Mouse (Mus musculus) heart, embryonic 14.5 days (tissue): ENCODE results near the gene Shpk. TPM values are rescaled to one million over a fixed set of nuclear protein-coding genes. Genes with fewer than 3 reads are reported as not detected.

Experiments
- ATAC-seq: fragments of 200-750 bp; cut with Nextera tagmentation; 2 replicates; pipeline ENCODE4 v1.8.0; 2017; ENCODE audit warnings: low read depth, moderate TSS enrichment; ENCODE audit not compliant: insufficient number of reproducible peaks, insufficient read depth, low FRiP score
- H3K27ac ChIP-seq, 2 experiments: fragments of 200-500 bp in 1 of 2; fragments of 300-500 bp in 1 of 2; sonication (generic) in 1 of 2; replicated peaks in 1 of 2; 2 replicates each; pipeline ENCODE4 v1.5.1; 2012 to 2014; ENCODE audit warnings: low read depth in 2 of 2, low read length in 2 of 2, control low read depth in 1 of 2, mild to moderate bottlenecking in 1 of 2, mixed read lengths in 1 of 2; ENCODE audit not compliant: control insufficient read depth in 1 of 2, insufficient read depth in 1 of 2
- H3K27me3 ChIP-seq: fragments of 300-500 bp; sonication (generic); 2 replicates; pipeline ENCODE4 v1.6.1; 2014; ENCODE audit warnings: mild to moderate bottlenecking, low read length, control low read depth; ENCODE audit not compliant: control insufficient read depth, insufficient read depth
- H3K36me3 ChIP-seq: fragments of 300-500 bp; sonication (generic); 2 replicates; pipeline ENCODE4 v1.6.1; 2014; ENCODE audit warnings: mild to moderate bottlenecking, control low read depth, low read length, mixed read lengths; ENCODE audit not compliant: control insufficient read depth, insufficient read depth
- H3K4me1 ChIP-seq, 2 experiments: fragments of 200-500 bp in 1 of 2; fragments of 300-500 bp in 1 of 2; sonication (generic) in 1 of 2; 2 replicates each; pipeline ENCODE4 v1.6.1; 2012 to 2014; ENCODE audit warnings: low read length in 2 of 2, control low read depth in 1 of 2, mixed read lengths in 1 of 2; ENCODE audit not compliant: control insufficient read depth in 2 of 2, insufficient read depth in 2 of 2
- H3K4me2 ChIP-seq: fragments of 300-500 bp; sonication (generic); 2 replicates; pipeline ENCODE4 v1.6.1; 2014; ENCODE audit warnings: mild to moderate bottlenecking, low read length
- H3K4me3 ChIP-seq, 2 experiments: fragments of 200-500 bp in 1 of 2; fragments of 300-500 bp in 1 of 2; sonication (generic) in 1 of 2; 2 replicates each; pipeline ENCODE4 v1.5.1; 2012 to 2014; ENCODE audit warnings: low read length in 2 of 2, mild to moderate bottlenecking in 2 of 2, control low read depth in 1 of 2, low read depth in 1 of 2, moderate library complexity in 1 of 2; ENCODE audit not compliant: control insufficient read depth in 1 of 2, insufficient read depth in 1 of 2
- H3K9ac ChIP-seq: fragments of 300-500 bp; sonication (generic); 2 replicates; pipeline ENCODE4 v1.6.1; 2014; ENCODE audit warnings: mild to moderate bottlenecking, low read length
- H3K9me3 ChIP-seq: fragments of 300-500 bp; sonication (generic); 2 replicates; pipeline ENCODE4 v1.6.1; 2016; ENCODE audit warnings: low read length, control low read depth; ENCODE audit not compliant: control insufficient read depth
- WGBS: fragments of 180-500 bp; shearing (Covaris S2); extraction: QIAGEN DNeasy Blood & Tissue Kit; methylation state at CpG from one replicate; pipeline ENCODE4 v1.1.7; 2014; 5-methylcytosine and 5-hydroxymethylcytosine counted together
- polyA plus RNA-seq: library from polyadenylated mRNA; unstranded; fragments of >200 nt; fragmentation: Nextera tagmentation; extraction: Ambion mirVana; gene quantifications from 2 replicates; pipeline ENCODE4 v1.2.1, GENCODE M21; 2014

Shpk gene
- 0.41 and 0.66 TPM in 2 replicates for polyA plus RNA-seq

DNA sequence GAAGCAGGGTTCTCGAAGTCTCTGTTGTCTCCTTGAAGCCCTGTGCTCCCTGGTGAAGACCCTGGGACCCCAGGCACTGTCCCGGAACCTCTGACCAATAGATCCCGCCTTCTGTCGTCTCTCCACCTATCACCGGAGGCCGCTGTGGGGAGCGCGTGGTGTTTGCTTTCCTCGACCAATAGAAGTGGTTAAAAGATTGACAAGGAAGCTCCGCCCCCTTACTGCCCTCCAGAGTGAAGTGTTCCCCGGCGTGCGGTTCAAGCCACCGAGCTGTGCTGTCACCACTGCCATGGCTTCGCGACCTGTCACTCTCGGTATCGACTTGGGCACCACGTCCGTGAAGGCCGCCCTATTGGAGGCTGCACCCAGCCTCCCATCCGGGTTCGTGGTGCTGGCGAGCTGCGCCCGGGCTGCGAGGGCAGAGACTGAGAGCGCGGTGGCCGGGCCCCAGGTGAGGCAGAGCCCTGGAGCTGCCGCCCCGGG, at the start of gene Shpk:
Gene Shpk, plus strand, starts transcription at position 231 of the 483 bp plus-strand sequence.
- Histone ChIP-seq H3K9me3 (no peaks in the 10 kb centered on the region), H3K36me3 (peaks cover 14% of the 10 kb centered on the region; the same call in 1 of the 2 replicates), H3K27ac (peak within 1 kb of the TSS in 1 of 2 experiments; percentile 55; a peak in 1 of 4 replicates), H3K4me3 (peak within 1 kb of the TSS; percentile 55 to 81), H3K9ac (peak within 1 kb of the TSS; percentile 87), H3K4me1 (peaks cover 0 to 8% of the 10 kb centered on the region in 2 experiments; a peak in 2 of 4 replicates), H3K27me3 (no peaks in the 10 kb centered on the region), H3K4me2 (peak within 1 kb of the TSS; percentile 98)
- peak; percentile 98 for ATAC-seq
- WGBS = under 1% methylated on average over 32 of the region's 32 CpGs

DNA sequence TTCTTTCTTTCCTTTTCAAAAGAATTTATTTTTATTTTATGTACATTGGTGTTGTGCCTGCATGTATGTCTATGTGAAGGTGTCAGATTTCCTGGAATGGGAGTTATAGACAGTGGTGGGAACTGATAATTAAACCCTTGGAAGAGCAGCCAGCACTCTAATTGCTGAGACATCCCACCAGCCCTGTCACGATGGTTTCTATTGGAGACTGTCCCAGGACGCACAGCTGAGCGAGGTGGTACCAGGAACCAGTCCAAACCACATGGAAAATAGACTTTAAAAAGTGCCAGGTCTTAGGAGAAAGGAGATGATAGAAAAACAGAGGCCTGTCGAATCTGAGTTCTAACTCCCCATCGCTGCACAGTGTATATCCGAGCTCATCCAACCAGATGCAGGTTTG, 44.2 kb upstream of the Shpk start:
- Histone ChIP-seq H3K9me3 (no peaks in the 10 kb centered on the region), H3K27me3 (peaks cover 14% of the 10 kb centered on the region), H3K36me3 (no peaks in the 10 kb centered on the region), H3K27ac (no peak overlapping the region), H3K9ac (no peak overlapping the region), H3K4me3 (no peak overlapping the region), H3K4me2 (no peak overlapping the region), H3K4me1 (peaks cover 0 to 5% of the 10 kb centered on the region in 2 experiments; a peak in 1 of 4 replicates)
- 70% methylated on average over 6 of the region's 6 CpGs for WGBS
- ATAC-seq = no peak

DNA sequence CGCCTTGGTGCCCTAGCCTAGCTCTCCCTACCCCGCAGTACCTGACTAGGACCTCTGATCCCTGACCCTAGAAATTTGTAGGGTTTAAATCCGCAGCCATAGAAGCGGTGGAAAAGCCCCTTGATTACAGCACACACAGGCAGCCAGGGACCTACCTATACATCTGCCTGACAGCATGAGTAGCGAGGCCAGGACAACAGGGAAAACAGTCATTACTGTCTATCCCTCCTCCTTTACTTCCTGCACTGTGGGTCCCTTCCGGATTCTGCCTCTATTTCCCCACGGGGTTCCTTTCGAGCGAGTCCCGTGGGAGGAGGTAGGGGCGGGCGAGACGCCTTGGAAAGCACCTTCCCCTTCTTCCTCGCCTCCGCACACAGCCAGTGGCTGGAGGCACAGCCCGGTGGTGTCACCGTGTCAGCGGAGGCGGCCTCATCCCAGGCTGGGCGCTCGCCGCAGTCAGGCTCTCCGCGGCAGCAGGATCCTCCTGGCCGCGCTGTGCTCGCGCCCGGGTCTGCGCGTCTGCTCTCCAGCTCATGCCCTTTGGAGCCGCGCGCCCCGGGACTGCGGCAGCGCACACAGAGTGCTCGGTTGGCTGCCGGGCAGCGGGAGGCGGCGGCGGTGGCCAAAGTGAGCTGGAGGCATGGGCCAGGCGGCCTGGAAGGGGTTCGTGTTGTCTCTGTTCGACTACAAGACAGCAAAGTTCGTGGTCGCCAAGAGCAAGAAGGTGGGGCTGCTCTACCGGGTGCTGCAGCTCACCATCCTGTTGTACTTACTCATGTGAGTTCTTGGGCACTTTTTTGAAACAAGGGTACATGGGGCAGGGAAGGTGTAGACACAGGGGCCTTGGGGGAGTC, 39.1 kb upstream of the Shpk start, which contains the start of gene P2rx5:
Gene P2rx5, plus strand, starts transcription at position 465 of the 854 bp plus-strand sequence.
- Histone ChIP-seq H3K9me3 (no peaks in the 10 kb centered on the region), H3K4me1 (peaks cover 3 to 17% of the 10 kb centered on the region in 2 experiments), H3K4me2 (peak within 1 kb of the TSS; percentile 94), H3K27ac (peak within 1 kb of the TSS; percentile 11 to 67; a peak in 3 of 4 replicates), H3K27me3 (peaks cover 16% of the 10 kb centered on the region), H3K4me3 (peak within 1 kb of the TSS; percentile 43 to 55), H3K36me3 (no peaks in the 10 kb centered on the region), H3K9ac (peak within 1 kb of the TSS; percentile 76)
- ATAC-seq = peak; percentile 72
- 3% methylated on average over 49 of the region's 49 CpGs for WGBS

DNA sequence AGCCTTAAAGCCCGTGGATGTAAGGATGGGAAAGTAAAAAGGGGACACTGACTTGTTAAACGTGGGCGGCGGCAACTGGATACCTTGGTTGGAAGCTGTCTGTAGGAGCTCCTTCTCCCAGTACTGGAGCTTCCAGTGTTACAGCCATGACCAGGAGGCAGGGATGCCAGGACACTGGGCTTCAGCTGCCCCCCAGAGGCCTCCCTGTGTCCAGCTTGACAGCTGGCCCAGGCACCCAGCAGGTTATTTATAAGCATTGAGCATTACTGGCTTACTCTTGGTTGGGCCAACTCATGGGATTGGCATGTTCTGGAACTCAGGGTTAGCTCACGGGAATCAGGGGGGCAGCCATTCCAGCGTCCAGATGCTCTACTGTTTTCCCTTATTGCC, 38.5 kb upstream of the Shpk start:
- Histone ChIP-seq H3K9ac (peak overlapping the region; percentile 76), H3K4me2 (peak overlapping the region; percentile 94)

DNA sequence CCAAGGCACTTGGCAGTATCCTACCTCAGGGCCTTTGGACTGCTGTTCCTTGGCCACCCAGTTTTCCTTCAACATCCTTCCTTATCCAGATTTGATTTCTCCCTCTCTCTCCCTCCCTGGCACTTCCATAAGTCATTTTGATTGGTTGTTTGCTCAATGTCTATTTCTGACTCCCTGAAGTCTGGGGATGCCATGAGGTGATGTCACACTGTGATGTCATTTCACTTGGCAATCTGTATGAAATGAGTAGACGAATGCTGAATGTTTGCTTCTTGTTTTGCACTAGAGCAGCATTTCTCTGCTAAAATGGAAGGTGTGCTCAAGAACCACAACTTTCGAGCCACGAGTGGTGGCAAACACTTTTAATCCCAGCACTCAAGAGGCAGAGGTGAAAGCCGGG, 37.6 kb upstream of the Shpk start:
- peak overlapping the region in 1 of 2 experiments; percentile 50; a peak in 1 of 4 replicates for H3K27ac ChIP-seq

More for the DNA sequence above, 38.5 kb upstream of the Shpk start:
- peak overlapping the region; percentile 11 to 67; a peak in 3 of 4 replicates for H3K27ac ChIP-seq
- no peaks in the 10 kb centered on the region for H3K36me3 ChIP-seq
- H3K4me3 ChIP-seq = peak overlapping the region; percentile 43 to 55
- H3K4me1 ChIP-seq = peaks cover 3 to 17% of the 10 kb centered on the region in 2 experiments
- WGBS = 9% methylated on average over 6 of the region's 6 CpGs
- H3K9me3 ChIP-seq = no peaks in the 10 kb centered on the region
- H3K27me3 ChIP-seq = peaks cover 16% of the 10 kb centered on the region
- ATAC-seq = peak; percentile 58

DNA sequence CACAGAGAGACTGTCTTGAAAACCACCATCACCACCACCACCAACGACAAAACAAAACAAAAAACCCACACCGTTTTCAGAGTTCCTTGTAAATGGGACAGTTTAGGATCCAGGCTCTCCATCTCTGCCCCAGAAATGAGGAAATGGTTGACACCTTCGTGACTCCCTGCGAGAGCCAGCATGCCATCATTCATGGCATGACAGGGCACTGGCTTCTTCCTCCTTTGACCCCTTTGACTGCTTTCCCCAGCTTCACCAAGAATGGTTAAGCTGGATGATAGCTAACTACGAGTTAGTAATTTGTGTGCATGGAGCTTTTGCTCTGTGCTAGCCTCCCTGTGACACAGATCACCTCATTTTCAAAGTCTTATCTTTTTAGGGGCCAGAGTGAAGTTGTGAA, 37.0 kb upstream of the Shpk start:
- WGBS = 77% methylated on average over 5 of the region's 5 CpGs
- Histone ChIP-seq H3K27me3 (peaks cover 16% of the 10 kb centered on the region), H3K4me3 (no peak overlapping the region), H3K36me3 (no peaks in the 10 kb centered on the region), H3K4me2 (no peak overlapping the region), H3K9ac (no peak overlapping the region), H3K9me3 (no peaks in the 10 kb centered on the region), H3K4me1 (peaks cover 3 to 20% of the 10 kb centered on the region in 2 experiments), H3K27ac (no peak overlapping the region)
- no peak for ATAC-seq

More for the DNA sequence above, 37.6 kb upstream of the Shpk start:
- H3K4me2 ChIP-seq = peak overlapping the region; percentile 94; the same call in 1 of the 2 replicates
- peaks cover 16% of the 10 kb centered on the region for H3K27me3 ChIP-seq
- no peaks in the 10 kb centered on the region for H3K9me3 ChIP-seq
- H3K36me3 ChIP-seq = no peaks in the 10 kb centered on the region
- ATAC-seq = no peak
- H3K4me1 ChIP-seq = peaks cover 3 to 17% of the 10 kb centered on the region in 2 experiments
- no peak overlapping the region for H3K4me3 ChIP-seq
- no peak overlapping the region for H3K9ac ChIP-seq
- WGBS = 70% methylated on average over 4 of the region's 4 CpGs

DNA sequence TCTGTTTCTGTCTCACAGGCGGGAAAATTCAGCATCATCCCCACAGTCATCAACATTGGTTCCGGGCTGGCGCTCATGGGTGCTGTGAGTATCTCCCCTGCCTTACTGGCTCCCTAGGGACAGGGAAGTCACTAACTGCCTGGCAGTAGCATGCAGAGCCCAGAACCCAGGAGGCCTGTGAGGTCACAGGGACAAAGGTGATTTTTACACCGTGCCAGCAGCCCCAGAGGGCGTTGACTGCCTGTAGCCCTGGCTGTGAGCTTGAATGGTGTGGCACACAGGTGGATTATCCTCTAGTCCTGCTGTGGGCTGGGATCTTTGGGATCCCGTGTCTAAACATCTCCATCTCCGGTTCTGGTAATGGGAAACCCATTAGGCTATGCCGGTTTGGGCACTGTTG, 31.2 kb upstream of the Shpk start:
- H3K27ac ChIP-seq = no peak overlapping the region
- no peaks in the 10 kb centered on the region for H3K27me3 ChIP-seq
- WGBS = 76% methylated on average over 8 of the region's 8 CpGs
- peaks cover 13% of the 10 kb centered on the region; the same call in 1 of the 2 replicates for H3K36me3 ChIP-seq
- no peak for ATAC-seq
- H3K9ac ChIP-seq = no peak overlapping the region
- H3K9me3 ChIP-seq = no peaks in the 10 kb centered on the region
- no peak overlapping the region for H3K4me3 ChIP-seq
- peaks cover 10 to 17% of the 10 kb centered on the region in 2 experiments; a peak in 3 of 4 replicates for H3K4me1 ChIP-seq
- H3K4me2 ChIP-seq = no peak overlapping the region
